Mouse (Mus musculus) liver, embryonic 15.5 days (tissue): ENCODE measurements around the gene Mesp1. TPM values are rescaled to one million over a fixed set of nuclear protein-coding genes. Genes with fewer than 3 reads are reported as not detected.

Experiments
- ATAC-seq: fragments of 200-750 bp; cut with Nextera tagmentation; 2 replicates; pipeline ENCODE4 v1.8.0; 2017; ENCODE audit warnings: moderate number of reproducible peaks, mild to moderate bottlenecking, moderate library complexity; ENCODE audit not compliant: insufficient read depth
- H3K27ac ChIP-seq: fragments of 300-500 bp; sonication (generic); replicated peaks from 2 replicates; pipeline ENCODE4 v1.5.1; 2015; ENCODE audit warnings: mild to moderate bottlenecking, inconsistent platforms
- H3K27me3 ChIP-seq: fragments of 300-500 bp; sonication (generic); 2 replicates; pipeline ENCODE4 v1.6.1; 2015; ENCODE audit warnings: mild to moderate bottlenecking, inconsistent platforms
- H3K36me3 ChIP-seq: fragments of 300-500 bp; sonication (generic); replicated peaks from 2 replicates; pipeline ENCODE4 v1.6.1; 2015; ENCODE audit warnings: moderate library complexity, mild to moderate bottlenecking, inconsistent platforms
- H3K4me1 ChIP-seq: fragments of 300-500 bp; sonication (generic); replicated peaks from 2 replicates; pipeline ENCODE4 v1.6.1; 2015; ENCODE audit warnings: inconsistent platforms
- H3K4me2 ChIP-seq: fragments of 300-500 bp; sonication (generic); 2 replicates; pipeline ENCODE4 v1.6.1; 2015; ENCODE audit warnings: moderate library complexity, mild to moderate bottlenecking, inconsistent platforms
- H3K4me3 ChIP-seq: fragments of 300-500 bp; sonication (generic); replicated peaks from 2 replicates; pipeline ENCODE4 v1.5.1; 2015; ENCODE audit warnings: mild to moderate bottlenecking, inconsistent platforms
- H3K9ac ChIP-seq: fragments of 300-500 bp; sonication (generic); 2 replicates; pipeline ENCODE4 v1.6.1; 2015; ENCODE audit warnings: moderate library complexity, mild to moderate bottlenecking, inconsistent platforms
- H3K9me3 ChIP-seq: fragments of 300-500 bp; sonication (generic); replicated peaks from 2 replicates; pipeline ENCODE4 v1.6.1; 2016; ENCODE audit warnings: inconsistent platforms
- WGBS: fragments of 180-500 bp; shearing (Covaris S2); methylation state at CpG from one replicate; pipeline ENCODE4 v1.1.7; 2015; ENCODE audit warnings: mixed read lengths; ENCODE audit not compliant: insufficient replicate concordance; 5-methylcytosine and 5-hydroxymethylcytosine counted together
- polyA plus RNA-seq: library from polyadenylated mRNA; unstranded; fragments of >200 nt; fragmentation: Nextera tagmentation; extraction: Ambion mirVana; gene quantifications from 2 replicates; pipeline ENCODE4 v1.2.1, GENCODE M21; 2015

Mesp1 gene
- polyA plus RNA-seq, 1 experiment from 2014 or later, result not detected

- Histone ChIP-seq H3K27ac (no peak overlapping the region), H3K4me3 (no peak overlapping the region), H3K36me3 (no peaks in the 10 kb centered on the region), H3K4me2 (no peak overlapping the region), H3K9me3 (no peaks in the 10 kb centered on the region), H3K4me1 (peaks cover 5% of the 10 kb centered on the region; the same call in 1 of the 2 replicates), H3K9ac (no peak overlapping the region), H3K27me3 (peaks cover 4% of the 10 kb centered on the region; the same call in 1 of the 2 replicates)
- ATAC-seq, result no peak
- 5% methylated on average over 6 of the region's 6 CpGs for WGBS
These were observed 24.7 kb upstream of the Mesp1 start for GRCm38 (mm10) chr7:79818321-79818720.

GRCm38 (mm10) chr7:79813409-79813808 lies 19.8 kb upstream of the Mesp1 start:
- 29% methylated on average over 1 of the region's 1 CpGs for WGBS
- ATAC-seq, result no peak
- H3K36me3 ChIP-seq, result no peaks in the 10 kb centered on the region
- H3K4me2 ChIP-seq, result no peak overlapping the region
- H3K4me1 ChIP-seq, result peaks cover 8% of the 10 kb centered on the region
- H3K9me3 ChIP-seq, result no peaks in the 10 kb centered on the region
- H3K27ac ChIP-seq, result no peak overlapping the region
- H3K9ac ChIP-seq, result no peak overlapping the region
- H3K27me3 ChIP-seq, result peaks cover 28% of the 10 kb centered on the region
- H3K4me3 ChIP-seq, result no peak overlapping the region

- H3K27ac ChIP-seq, result no peak within 1 kb of the TSS
- no peaks in the 10 kb centered on the region for H3K36me3 ChIP-seq
- no peaks in the 10 kb centered on the region for H3K9me3 ChIP-seq
- peaks cover 8% of the 10 kb centered on the region for H3K4me1 ChIP-seq
- peaks cover 26% of the 10 kb centered on the region for H3K27me3 ChIP-seq
- H3K4me3 ChIP-seq, result peak within 1 kb of the TSS; percentile 32; the same call in 1 of the 2 replicates
- 11% methylated on average over 71 of the region's 71 CpGs for WGBS
- H3K9ac ChIP-seq, result no peak within 1 kb of the TSS
- peak within 1 kb of the TSS; percentile 61 for H3K4me2 ChIP-seq
- peak; percentile 34; the same call in 1 of the 2 replicates for ATAC-seq
These were observed 17.3 kb upstream of the Mesp1 start, which contains the start of gene Mesp2 for GRCm38 (mm10) chr7:79810611-79811506. Mesp2 (plus strand) TSS chr7:79810727.

DNA sequence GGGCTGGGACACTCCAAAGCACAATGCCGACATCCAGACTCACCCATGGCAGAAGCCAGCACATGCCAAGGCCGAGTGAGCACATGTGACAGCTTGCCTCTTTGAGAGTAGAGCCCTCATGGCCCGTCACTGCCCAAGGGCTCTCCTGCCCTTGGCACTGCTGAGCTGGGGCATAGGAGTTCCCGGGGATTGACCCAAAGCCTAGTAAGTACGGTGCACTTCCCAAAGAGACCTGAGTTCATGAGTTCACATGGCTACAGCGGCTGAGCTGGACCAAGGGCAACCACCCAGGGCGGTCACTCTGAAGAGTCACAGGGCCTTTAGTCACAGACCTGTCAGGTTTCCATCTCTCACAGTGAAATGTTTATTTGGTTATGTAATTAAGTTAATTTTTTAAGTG lies 15.0 kb upstream of the Mesp1 start:
- Histone ChIP-seq H3K27me3 (peaks cover 26% of the 10 kb centered on the region), H3K4me1 (peaks cover 11% of the 10 kb centered on the region), H3K9me3 (no peaks in the 10 kb centered on the region), H3K9ac (no peak overlapping the region), H3K36me3 (no peaks in the 10 kb centered on the region), H3K27ac (no peak overlapping the region), H3K4me3 (no peak overlapping the region), H3K4me2 (no peak overlapping the region)
- ATAC-seq, result no peak
- 60% methylated on average over 7 of the region's 7 CpGs for WGBS

GRCm38 (mm10) chr7:79803887-79804286 lies 10.3 kb upstream of the Mesp1 start:
- no peaks in the 10 kb centered on the region for H3K27me3 ChIP-seq
- H3K4me1 ChIP-seq, result 0 out of 2 replicates have a peak, but pooled peaks cover 3% of the 10 kb centered on the region
- WGBS, result 58% methylated on average over 2 of the region's 2 CpGs
- no peak overlapping the region for H3K4me3 ChIP-seq
- H3K9me3 ChIP-seq, result no peaks in the 10 kb centered on the region
- H3K9ac ChIP-seq, result no peak overlapping the region
- H3K27ac ChIP-seq, result no peak overlapping the region
- no peak overlapping the region for H3K4me2 ChIP-seq
- no peaks in the 10 kb centered on the region for H3K36me3 ChIP-seq
- ATAC-seq, result no peak

GRCm38 (mm10) chr7:79802037-79802436 lies 8.4 kb upstream of the Mesp1 start:
- Histone ChIP-seq H3K4me1 (0 out of 2 replicates have a peak, but pooled peaks cover 3% of the 10 kb centered on the region), H3K9me3 (no peaks in the 10 kb centered on the region), H3K4me3 (no peak overlapping the region), H3K4me2 (no peak overlapping the region), H3K36me3 (no peaks in the 10 kb centered on the region), H3K27me3 (no peaks in the 10 kb centered on the region), H3K9ac (no peak overlapping the region), H3K27ac (no peak overlapping the region)
- no peak for ATAC-seq
- WGBS, result 55% methylated on average over 5 of the region's 5 CpGs

- Histone ChIP-seq H3K27ac (no peak overlapping the region), H3K27me3 (no peaks in the 10 kb centered on the region), H3K9me3 (no peaks in the 10 kb centered on the region), H3K4me3 (no peak overlapping the region), H3K36me3 (no peaks in the 10 kb centered on the region), H3K9ac (no peak overlapping the region), H3K4me2 (no peak overlapping the region), H3K4me1 (0 out of 2 replicates have a peak, but pooled peaks cover 3% of the 10 kb centered on the region)
- ATAC-seq, result no peak
- WGBS, result 70% methylated on average over 11 of the region's 11 CpGs
These were observed 7.8 kb upstream of the Mesp1 start for GRCm38 (mm10) chr7:79801391-79801790.

GRCm38 (mm10) chr7:79800336-79800735 lies 6.7 kb upstream of the Mesp1 start:
- ATAC-seq, result no peak
- H3K9me3 ChIP-seq, result no peaks in the 10 kb centered on the region
- H3K27me3 ChIP-seq, result peaks cover 9% of the 10 kb centered on the region
- no peak overlapping the region for H3K27ac ChIP-seq
- 55% methylated on average over 4 of the region's 4 CpGs for WGBS
- no peak overlapping the region for H3K4me3 ChIP-seq
- H3K4me2 ChIP-seq, result no peak overlapping the region
- H3K9ac ChIP-seq, result no peak overlapping the region
- H3K36me3 ChIP-seq, result no peaks in the 10 kb centered on the region
- 0 out of 2 replicates have a peak, but pooled peaks cover 3% of the 10 kb centered on the region for H3K4me1 ChIP-seq

- 39% methylated on average over 6 of the region's 6 CpGs for WGBS
- H3K9me3 ChIP-seq, result no peaks in the 10 kb centered on the region
- no peak for ATAC-seq
- H3K36me3 ChIP-seq, result no peaks in the 10 kb centered on the region
- no peak overlapping the region for H3K9ac ChIP-seq
- 0 out of 2 replicates have a peak, but pooled peaks cover 3% of the 10 kb centered on the region for H3K4me1 ChIP-seq
- H3K4me3 ChIP-seq, result no peak overlapping the region
- peaks cover 18% of the 10 kb centered on the region for H3K27me3 ChIP-seq
- H3K4me2 ChIP-seq, result no peak overlapping the region
- H3K27ac ChIP-seq, result no peak overlapping the region
These were observed 5.9 kb upstream of the Mesp1 start for GRCm38 (mm10) chr7:79799506-79799905.

DNA sequence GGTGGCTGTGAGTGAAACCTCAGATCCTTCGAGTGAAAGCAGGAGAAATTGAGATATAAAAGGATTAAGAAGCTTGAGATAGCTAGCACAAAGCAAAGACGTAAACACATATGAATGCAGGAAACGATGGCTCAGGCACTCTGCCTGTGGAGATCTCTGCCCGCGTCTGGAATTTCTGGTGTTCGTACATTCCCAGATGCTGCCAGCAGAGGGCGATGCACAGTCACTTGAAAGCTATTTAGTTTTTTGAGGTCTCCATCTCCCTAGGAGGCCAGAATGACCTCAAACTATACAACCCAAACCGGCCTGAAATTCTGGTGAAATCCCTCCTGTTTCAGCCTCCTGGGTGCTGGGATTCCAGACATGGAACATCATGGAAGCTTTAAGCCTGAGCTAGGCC lies 5.5 kb upstream of the Mesp1 start:
- peaks cover 22% of the 10 kb centered on the region for H3K27me3 ChIP-seq
- no peak for ATAC-seq

DNA sequence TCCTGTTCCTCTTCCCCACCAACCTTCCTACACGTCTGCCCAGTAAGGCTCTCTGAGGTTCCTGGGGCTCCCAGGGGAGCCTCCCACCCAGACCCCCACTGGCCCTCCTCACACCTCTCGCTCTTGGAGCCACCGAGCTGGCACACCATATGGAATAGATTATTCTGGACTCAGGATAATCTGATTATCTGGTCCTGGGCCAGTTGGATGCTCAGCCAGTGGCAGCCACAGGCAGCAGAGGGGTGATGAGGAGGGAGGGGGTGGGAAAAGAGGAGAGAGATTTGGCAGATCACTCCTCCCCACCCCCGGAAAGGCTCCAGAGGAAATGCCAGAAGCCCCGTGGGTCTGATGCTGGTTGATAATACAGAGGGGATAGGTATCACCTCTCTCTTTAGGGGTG lies 5.0 kb upstream of the Mesp1 start:
- Histone ChIP-seq H3K9ac (no peak overlapping the region), H3K27me3 (peaks cover 27% of the 10 kb centered on the region), H3K4me3 (no peak overlapping the region), H3K4me2 (no peak overlapping the region), H3K4me1 (no peaks in the 10 kb centered on the region), H3K9me3 (no peaks in the 10 kb centered on the region), H3K36me3 (no peaks in the 10 kb centered on the region), H3K27ac (no peak overlapping the region)
- 16% methylated on average over 5 of the region's 5 CpGs for WGBS
- ATAC-seq, result no peak

More for the DNA sequence above, 5.5 kb upstream of the Mesp1 start:
- no peak overlapping the region for H3K4me3 ChIP-seq
- no peaks in the 10 kb centered on the region for H3K9me3 ChIP-seq
- 2% methylated on average over 8 of the region's 8 CpGs for WGBS
- 0 out of 2 replicates have a peak, but pooled peaks cover 3% of the 10 kb centered on the region for H3K4me1 ChIP-seq
- H3K36me3 ChIP-seq, result no peaks in the 10 kb centered on the region
- no peak overlapping the region for H3K9ac ChIP-seq
- H3K27ac ChIP-seq, result no peak overlapping the region
- no peak overlapping the region for H3K4me2 ChIP-seq
